Mouse (Mus musculus): ENCODE data around the gene Rxfp3. TPM values are rescaled to one million over a fixed set of nuclear protein-coding genes. Genes with fewer than 3 reads are reported as not detected.

Rxfp3 gene
- polyA plus RNA-seq, 1 experiment = 0.03 TPM

- no peak for TF ChIP-seq POLR2A (IDR thresholded peaks at IDR 0.05; ENCODE audit: control insufficient read depth, extremely low read depth, insufficient read depth, low read length, poor library complexity)
- WGBS = 91% methylated on average over 11 of the region's 11 CpGs
- no peak overlapping the region for H3K27ac ChIP-seq (ENCODE audit: control insufficient read depth, insufficient read depth, low read length)
- DNase-seq = no peak
- H3K36me3 ChIP-seq (ENCODE audit: control insufficient read depth, insufficient read depth, low read length) = no peaks in the 10 kb centered on the region
- H3K4me1 ChIP-seq (replicated peaks; ENCODE audit: control insufficient read depth, insufficient read depth, low read length) = no peaks in the 10 kb centered on the region
- no peak overlapping the region for H3K4me3 ChIP-seq (ENCODE audit: control insufficient read depth, insufficient read depth, low read length)
- no peaks in the 10 kb centered on the region for H3K27me3 ChIP-seq (ENCODE audit: control insufficient read depth, insufficient read depth, low read length)
These were observed 26.7 kb downstream of the Rxfp3 start for GRCm38 (mm10) chr15:11010976-11011548.

GRCm38 (mm10) chr15:11008756-11009155 is 29.0 kb downstream of the Rxfp3 start:
- Histone ChIP-seq H3K27me3 (ENCODE audit: control insufficient read depth, insufficient read depth, low read length) (no peaks in the 10 kb centered on the region), H3K27ac (ENCODE audit: control insufficient read depth, insufficient read depth, low read length) (no peak overlapping the region), H3K36me3 (ENCODE audit: control insufficient read depth, insufficient read depth, low read length) (no peaks in the 10 kb centered on the region), H3K4me1 (replicated peaks; ENCODE audit: control insufficient read depth, insufficient read depth, low read length) (no peaks in the 10 kb centered on the region), H3K4me3 (ENCODE audit: control insufficient read depth, insufficient read depth, low read length) (no peak overlapping the region)
- 36% methylated on average over 5 of the region's 5 CpGs for WGBS
- TF ChIP-seq POLR2A (IDR thresholded peaks at IDR 0.05; ENCODE audit: control insufficient read depth, extremely low read depth, insufficient read depth, low read length, poor library complexity) (no peak), CTCF (IDR thresholded peaks at IDR 0.05; ENCODE audit: borderline replicate concordance, control insufficient read depth, extremely low read depth, insufficient read depth, low read length, poor library complexity) (no peak)
- no peak for DNase-seq

GRCm38 (mm10) chr15:11004646-11005045 is 33.1 kb downstream of the Rxfp3 start:
- Histone ChIP-seq H3K4me1 (replicated peaks; ENCODE audit: control insufficient read depth, insufficient read depth, low read length) (no peaks in the 10 kb centered on the region), H3K27ac (ENCODE audit: control insufficient read depth, insufficient read depth, low read length) (no peak overlapping the region), H3K27me3 (ENCODE audit: control insufficient read depth, insufficient read depth, low read length) (no peaks in the 10 kb centered on the region), H3K4me3 (ENCODE audit: control insufficient read depth, insufficient read depth, low read length) (no peak overlapping the region), H3K36me3 (ENCODE audit: control insufficient read depth, insufficient read depth, low read length) (no peaks in the 10 kb centered on the region)
- no peak for DNase-seq
- TF ChIP-seq CTCF (IDR thresholded peaks at IDR 0.05; ENCODE audit: borderline replicate concordance, control insufficient read depth, extremely low read depth, insufficient read depth, low read length, poor library complexity) (no peak), POLR2A (IDR thresholded peaks at IDR 0.05; ENCODE audit: control insufficient read depth, extremely low read depth, insufficient read depth, low read length, poor library complexity) (no peak)
- 91% methylated on average over 6 of the region's 6 CpGs for WGBS

GRCm38 (mm10) chr15:11003791-11004190 is 34.0 kb downstream of the Rxfp3 start:
- TF ChIP-seq CTCF (IDR thresholded peaks at IDR 0.05; ENCODE audit: borderline replicate concordance, control insufficient read depth, extremely low read depth, insufficient read depth, low read length, poor library complexity) (no peak), POLR2A (IDR thresholded peaks at IDR 0.05; ENCODE audit: control insufficient read depth, extremely low read depth, insufficient read depth, low read length, poor library complexity) (no peak)
- 93% methylated on average over 4 of the region's 4 CpGs for WGBS
- DNase-seq = no peak

GRCm38 (mm10) chr15:11000421-11000820 is 37.4 kb downstream of the Rxfp3 start, which contains the start of gene Slc45a2:
Gene Slc45a2, plus strand, starts transcription at chr15:11000721.
- no peak for DNase-seq
- H3K27me3 ChIP-seq (ENCODE audit: control insufficient read depth, insufficient read depth, low read length) = no peaks in the 10 kb centered on the region
- WGBS = 93% methylated on average over 7 of the region's 7 CpGs
- H3K36me3 ChIP-seq (ENCODE audit: control insufficient read depth, insufficient read depth, low read length) = no peaks in the 10 kb centered on the region
- no peak within 1 kb of the TSS for H3K4me3 ChIP-seq (ENCODE audit: control insufficient read depth, insufficient read depth, low read length)
- no peaks in the 10 kb centered on the region for H3K4me1 ChIP-seq (replicated peaks; ENCODE audit: control insufficient read depth, insufficient read depth, low read length)
- TF ChIP-seq CTCF (IDR thresholded peaks at IDR 0.05; ENCODE audit: borderline replicate concordance, control insufficient read depth, extremely low read depth, insufficient read depth, low read length, poor library complexity) = no peak
- no peak for TF ChIP-seq POLR2A (IDR thresholded peaks at IDR 0.05; ENCODE audit: control insufficient read depth, extremely low read depth, insufficient read depth, low read length, poor library complexity)
- H3K27ac ChIP-seq (ENCODE audit: control insufficient read depth, insufficient read depth, low read length) = no peak within 1 kb of the TSS

More at GRCm38 (mm10) chr15:11003791-11004190, 34.0 kb downstream of the Rxfp3 start:
- Histone ChIP-seq H3K4me1 (replicated peaks; ENCODE audit: control insufficient read depth, insufficient read depth, low read length) (no peaks in the 10 kb centered on the region), H3K36me3 (ENCODE audit: control insufficient read depth, insufficient read depth, low read length) (no peaks in the 10 kb centered on the region), H3K27me3 (ENCODE audit: control insufficient read depth, insufficient read depth, low read length) (no peaks in the 10 kb centered on the region), H3K27ac (ENCODE audit: control insufficient read depth, insufficient read depth, low read length) (no peak overlapping the region), H3K4me3 (ENCODE audit: control insufficient read depth, insufficient read depth, low read length) (no peak overlapping the region)

GRCm38 (mm10) chr15:10999832-11000231 is 38.0 kb downstream of the Rxfp3 start:
- Histone ChIP-seq H3K36me3 (ENCODE audit: control insufficient read depth, insufficient read depth, low read length) (no peaks in the 10 kb centered on the region), H3K4me3 (ENCODE audit: control insufficient read depth, insufficient read depth, low read length) (no peak overlapping the region), H3K4me1 (replicated peaks; ENCODE audit: control insufficient read depth, insufficient read depth, low read length) (no peaks in the 10 kb centered on the region), H3K27me3 (ENCODE audit: control insufficient read depth, insufficient read depth, low read length) (no peaks in the 10 kb centered on the region), H3K27ac (ENCODE audit: control insufficient read depth, insufficient read depth, low read length) (no peak overlapping the region)
- WGBS = 68% methylated on average over 5 of the region's 5 CpGs
- DNase-seq = no peak
- TF ChIP-seq CTCF (IDR thresholded peaks at IDR 0.05; ENCODE audit: borderline replicate concordance, control insufficient read depth, extremely low read depth, insufficient read depth, low read length, poor library complexity) (no peak), POLR2A (IDR thresholded peaks at IDR 0.05; ENCODE audit: control insufficient read depth, extremely low read depth, insufficient read depth, low read length, poor library complexity) (no peak)

GRCm38 (mm10) chr15:10991566-10991965 is 46.2 kb downstream of the Rxfp3 start:
- 100% methylated on average over 1 of the region's 1 CpGs for WGBS
- DNase-seq = no peak
- Histone ChIP-seq H3K4me3 (ENCODE audit: control insufficient read depth, insufficient read depth, low read length) (no peak overlapping the region), H3K4me1 (replicated peaks; ENCODE audit: control insufficient read depth, insufficient read depth, low read length) (no peaks in the 10 kb centered on the region), H3K36me3 (ENCODE audit: control insufficient read depth, insufficient read depth, low read length) (no peaks in the 10 kb centered on the region), H3K27ac (ENCODE audit: control insufficient read depth, insufficient read depth, low read length) (no peak overlapping the region), H3K27me3 (ENCODE audit: control insufficient read depth, insufficient read depth, low read length) (no peaks in the 10 kb centered on the region)
- no peak for TF ChIP-seq CTCF (IDR thresholded peaks at IDR 0.05; ENCODE audit: borderline replicate concordance, control insufficient read depth, extremely low read depth, insufficient read depth, low read length, poor library complexity)
- no peak for TF ChIP-seq POLR2A (IDR thresholded peaks at IDR 0.05; ENCODE audit: control insufficient read depth, extremely low read depth, insufficient read depth, low read length, poor library complexity)
